In the genomic region with DNA sequence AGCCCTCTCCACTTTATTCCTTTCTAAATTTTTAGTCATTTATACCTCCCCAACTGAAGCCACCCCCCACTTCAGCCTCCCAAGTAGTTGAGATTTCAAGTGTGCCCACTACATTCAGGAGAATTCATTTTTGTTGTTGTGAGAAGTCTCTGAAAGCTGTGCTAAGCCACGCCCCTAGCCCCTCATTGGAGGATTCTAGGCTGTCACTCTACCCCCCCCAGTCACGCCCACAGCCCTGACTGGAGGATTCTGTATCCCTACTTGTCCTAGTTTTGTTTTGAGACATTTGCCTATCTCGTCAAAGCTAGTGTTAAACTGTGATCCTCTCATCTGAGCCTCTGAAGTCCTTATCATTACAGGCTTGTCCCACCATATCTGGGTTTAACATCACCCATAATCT, we compare ENCODE assay signal across 8 mouse cellular contexts. TPM values are rescaled to one million over a fixed set of nuclear protein-coding genes. Genes with fewer than 3 reads are reported as not detected.
DNase-seq lines count a peak whose midpoint lies in the region; ATAC-seq lines count a peak whose summit lies in the region.

No protein-coding gene starts in this region.

- no peak overlapping the region for H3K4me3 ChIP-seq in heart, embryonic 12.5 days
- H3K4me3 ChIP-seq in limb, embryonic 13.5 days: no peak overlapping the region
- H3K4me3 ChIP-seq in stomach, embryonic 16.5 days (replicated peaks; ENCODE audit: low read length): no peak overlapping the region

- ATAC-seq in heart, embryonic 12.5 days (ENCODE audit: insufficient number of reproducible peaks, low FRiP score): no peak
- no peak for ATAC-seq in limb, embryonic 13.5 days (ENCODE audit: low FRiP score, low read depth)
- no peak for ATAC-seq in stomach, embryonic 16.5 days (ENCODE audit: insufficient read depth, low FRiP score)
- ATAC-seq in erythroblast, adult 5-6 weeks (replicated peaks; ENCODE audit: low FRiP score, poor library complexity, severe bottlenecking): no peak

- H3K27me3 ChIP-seq in heart, embryonic 12.5 days (replicated peaks): no peaks in the 10 kb centered on the region
- no peaks in the 10 kb centered on the region for H3K27me3 ChIP-seq in limb, embryonic 13.5 days
- no peaks in the 10 kb centered on the region for H3K27me3 ChIP-seq in stomach, embryonic 16.5 days (ENCODE audit: control insufficient read depth, insufficient read depth, low read length)

- no peak overlapping the region for H3K9ac ChIP-seq in heart, embryonic 12.5 days
- H3K9ac ChIP-seq in limb, embryonic 13.5 days: no peak overlapping the region
- H3K9ac ChIP-seq in stomach, embryonic 16.5 days (ENCODE audit: low read length): no peak overlapping the region

- no peaks in the 10 kb centered on the region for H3K36me3 ChIP-seq in heart, embryonic 12.5 days
- H3K36me3 ChIP-seq in limb, embryonic 13.5 days: no peaks in the 10 kb centered on the region
- no peaks in the 10 kb centered on the region for H3K36me3 ChIP-seq in stomach, embryonic 16.5 days (ENCODE audit: control insufficient read depth, insufficient read depth, low read length)

- WGBS in heart, embryonic 12.5 days: 11% methylated on average over 3 of the region's 3 CpGs
- 15% methylated on average over 3 of the region's 3 CpGs for WGBS in limb, embryonic 13.5 days
- 14% methylated on average over 3 of the region's 3 CpGs for WGBS in stomach, embryonic 16.5 days

- H3K27ac ChIP-seq in heart, embryonic 12.5 days (ENCODE audit: poor library complexity, severe bottlenecking): no peak overlapping the region
- H3K27ac ChIP-seq in limb, embryonic 13.5 days: no peak overlapping the region
- H3K27ac ChIP-seq in stomach, embryonic 16.5 days (ENCODE audit: low read length): no peak overlapping the region

- DNase-seq in heart, postnatal 14 days: no peak
- peak; percentile 49 for DNase-seq in MEL-GATA-1-ER (ENCODE audit: extremely low read depth, low read depth)
- peak; percentile 76 for DNase-seq in embryo, embryonic 11 days
- DNase-seq in gastrocnemius, adult 18-20 months (ENCODE audit: low spot score): no peak

- H3K4me1 ChIP-seq in heart, embryonic 12.5 days (replicated peaks): peaks cover 8% of the 10 kb centered on the region
- peaks cover 12% of the 10 kb centered on the region for H3K4me1 ChIP-seq in limb, embryonic 13.5 days
- H3K4me1 ChIP-seq in stomach, embryonic 16.5 days (ENCODE audit: control insufficient read depth, insufficient read depth, low read length): peaks cover 7% of the 10 kb centered on the region

- intact Hi-C loops in heart, postnatal 14 days (cut with DNase I): no loop called here

- peak overlapping the region; percentile 9; the same call in 1 of the 2 replicates for H3K4me2 ChIP-seq in heart, embryonic 12.5 days
- peak overlapping the region; percentile 5; the same call in 1 of the 2 replicates for H3K4me2 ChIP-seq in limb, embryonic 13.5 days (replicated peaks)
- peak overlapping the region; percentile 20; the same call in 1 of the 2 replicates for H3K4me2 ChIP-seq in stomach, embryonic 16.5 days (ENCODE audit: low read depth, low read length)

- no peaks in the 10 kb centered on the region for H3K9me3 ChIP-seq in heart, embryonic 12.5 days (replicated peaks)
- H3K9me3 ChIP-seq in limb, embryonic 13.5 days: no peaks in the 10 kb centered on the region
- no peaks in the 10 kb centered on the region for H3K9me3 ChIP-seq in stomach, embryonic 16.5 days (replicated peaks; ENCODE audit: control insufficient read depth, low read length)

RNA-seq across cellular contexts. Expression of a gene that starts 2.7 kb away (rescaled TPM):
- polyA plus RNA-seq in heart, embryonic 12.5 days (2016; fragmentation: Nextera tagmentation; extraction: Ambion mirVana): 4.8 and 6.1 TPM in 2 replicates
- 10 to 100 TPM; 40.5 to 45.1 TPM for total RNA-seq in heart, postnatal 14 days (2021)
- polyA plus RNA-seq in limb, embryonic 13.5 days (2015; fragmentation: Nextera tagmentation; extraction: Ambion mirVana): 8.1 and 8.2 TPM in 2 replicates
- polyA plus RNA-seq in stomach, embryonic 16.5 days (2015; fragmentation: Nextera tagmentation; extraction: Ambion mirVana): 12.7 and 12.8 TPM in 2 replicates
- total RNA-seq in erythroblast, adult 5-6 weeks (2015; ENCODE audit: low replicate concordance): not detected in 2 replicates
- not detected in 2 replicates for total RNA-seq in erythroblast, adult 5-6 weeks (2017; ENCODE audit: low replicate concordance)
- 1 to 10 TPM; 4.7 to 6.9 TPM for total RNA-seq in gastrocnemius, adult 18-20 months (2021)

RNA-seq across cellular contexts. Expression of a gene that starts 3.8 kb away (rescaled TPM):
- polyA plus RNA-seq in heart, embryonic 12.5 days (2016; fragmentation: Nextera tagmentation; extraction: Ambion mirVana): 77.6 and 94.2 TPM in 2 replicates
- total RNA-seq in heart, postnatal 14 days (2021): 10 to 100 TPM; 57.0 to 62.9 TPM
- polyA plus RNA-seq in limb, embryonic 13.5 days (2015; fragmentation: Nextera tagmentation; extraction: Ambion mirVana): 93.1 and 99.7 TPM in 2 replicates
- 72.2 and 77.4 TPM in 2 replicates for polyA plus RNA-seq in stomach, embryonic 16.5 days (2015; fragmentation: Nextera tagmentation; extraction: Ambion mirVana)
- total RNA-seq in erythroblast, adult 5-6 weeks (2015; ENCODE audit: low replicate concordance): 31.9 and 60.8 TPM in 2 replicates
- total RNA-seq in erythroblast, adult 5-6 weeks (2017; ENCODE audit: low replicate concordance): 29.0 and 35.2 TPM in 2 replicates
- total RNA-seq in gastrocnemius, adult 18-20 months (2021): 10 to 100 TPM; 63.4 to 71.9 TPM

RNA-seq across cellular contexts. Expression of a gene that starts 11.1 kb away (rescaled TPM):
- 63.6 and 64.3 TPM in 2 replicates for polyA plus RNA-seq in heart, embryonic 12.5 days (2016; fragmentation: Nextera tagmentation; extraction: Ambion mirVana)
- 10 to 100 TPM; 48.5 to 52.3 TPM for total RNA-seq in heart, postnatal 14 days (2021)
- polyA plus RNA-seq in limb, embryonic 13.5 days (2015; fragmentation: Nextera tagmentation; extraction: Ambion mirVana): 38.2 and 43.7 TPM in 2 replicates
- polyA plus RNA-seq in stomach, embryonic 16.5 days (2015; fragmentation: Nextera tagmentation; extraction: Ambion mirVana): 17.3 and 24.1 TPM in 2 replicates
- total RNA-seq in erythroblast, adult 5-6 weeks (2015; ENCODE audit: low replicate concordance): 1.7 and 6.9 TPM in 2 replicates
- 0.42 and 0.94 TPM in 2 replicates for total RNA-seq in erythroblast, adult 5-6 weeks (2017; ENCODE audit: low replicate concordance)
- 10 to 100 TPM; 20.8 to 22.4 TPM for total RNA-seq in gastrocnemius, adult 18-20 months (2021)

RNA-seq across cellular contexts. Expression of a gene that starts 12.9 kb away (rescaled TPM):
- 28.8 and 30.2 TPM in 2 replicates for polyA plus RNA-seq in heart, embryonic 12.5 days (2016; fragmentation: Nextera tagmentation; extraction: Ambion mirVana)
- total RNA-seq in heart, postnatal 14 days (2021): 1 to 10 TPM in 1 of 2 experiments, under 1 TPM in 1; 0.96 to 2.0 TPM
- 40.7 and 41.9 TPM in 2 replicates for polyA plus RNA-seq in limb, embryonic 13.5 days (2015; fragmentation: Nextera tagmentation; extraction: Ambion mirVana)
- 38.7 and 42.5 TPM in 2 replicates for polyA plus RNA-seq in stomach, embryonic 16.5 days (2015; fragmentation: Nextera tagmentation; extraction: Ambion mirVana)
- 8.2 and 10.8 TPM in 2 replicates for total RNA-seq in erythroblast, adult 5-6 weeks (2015; ENCODE audit: low replicate concordance)
- 35.5 and 44.7 TPM in 2 replicates for total RNA-seq in erythroblast, adult 5-6 weeks (2017; ENCODE audit: low replicate concordance)
- total RNA-seq in gastrocnemius, adult 18-20 months (2021): not detected

RNA-seq across cellular contexts. Expression of a gene that starts 21.8 kb away (rescaled TPM):
- 5.5 and 5.7 TPM in 2 replicates for polyA plus RNA-seq in heart, embryonic 12.5 days (2016; fragmentation: Nextera tagmentation; extraction: Ambion mirVana)
- 10 to 100 TPM; 10.4 to 10.7 TPM for total RNA-seq in heart, postnatal 14 days (2021)
- polyA plus RNA-seq in limb, embryonic 13.5 days (2015; fragmentation: Nextera tagmentation; extraction: Ambion mirVana): 3.1 and 4.1 TPM in 2 replicates
- polyA plus RNA-seq in stomach, embryonic 16.5 days (2015; fragmentation: Nextera tagmentation; extraction: Ambion mirVana): 5.6 and 6.5 TPM in 2 replicates
- total RNA-seq in erythroblast, adult 5-6 weeks (2015; ENCODE audit: low replicate concordance): 2.1 and 4.0 TPM in 2 replicates
- total RNA-seq in erythroblast, adult 5-6 weeks (2017; ENCODE audit: low replicate concordance): 2.6 and 3.2 TPM in 2 replicates
- total RNA-seq in gastrocnemius, adult 18-20 months (2021): 1 to 10 TPM; 6.1 to 6.2 TPM

Comparison
In these comparisons a context has a peak if more than half of its experiments do, and no peak if none do; other contexts are left out.
1. DNase-seq: peak in MEL-GATA-1-ER (single experiment) and embryo, embryonic 11 days (single experiment); none in heart, postnatal 14 days (0 of 2) and gastrocnemius, adult 18-20 months (single experiment).
2. RNA of a gene that starts 2.7 kb away (total RNA-seq): 40.5 to 45.1 TPM in heart, postnatal 14 days and 4.7 to 6.9 TPM in gastrocnemius, adult 18-20 months; not detected in erythroblast, adult 5-6 weeks; every median in the first group is over 4 times any median in the second.
3. Peak in every context shown above with its lines, with median percentiles within 50 percentile points of each other: H3K4me2 ChIP-seq.